Mouse (Mus musculus): ENCODE measurements around the gene Suv39h2.

Gene Suv39h2

DNA sequence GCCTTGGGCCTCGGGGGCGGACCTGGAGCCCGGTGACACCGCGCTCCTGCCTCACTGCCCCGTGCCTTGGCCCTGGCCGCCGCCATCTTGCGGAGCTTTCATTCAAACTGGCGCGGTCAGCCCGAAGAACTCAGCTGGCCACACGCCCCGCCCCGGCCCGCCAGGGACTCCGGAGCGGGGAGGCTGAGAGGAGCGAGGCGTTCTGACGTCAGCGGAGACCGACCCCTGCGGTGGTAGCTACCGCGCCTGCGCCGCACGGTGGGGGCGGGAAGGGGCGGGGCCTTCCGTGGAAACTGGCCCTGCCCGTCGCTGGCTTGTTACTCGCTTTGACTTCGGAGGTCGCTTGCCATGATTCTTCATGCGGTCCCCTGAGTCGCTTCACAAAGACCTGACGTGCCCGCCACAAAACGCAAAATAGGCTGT, at the start of gene Suv39h2:
Gene Suv39h2 (minus strand): TSS at position 171 of the 423 bp plus-strand sequence.
- DNase-seq, result peak; percentile 96

DNA sequence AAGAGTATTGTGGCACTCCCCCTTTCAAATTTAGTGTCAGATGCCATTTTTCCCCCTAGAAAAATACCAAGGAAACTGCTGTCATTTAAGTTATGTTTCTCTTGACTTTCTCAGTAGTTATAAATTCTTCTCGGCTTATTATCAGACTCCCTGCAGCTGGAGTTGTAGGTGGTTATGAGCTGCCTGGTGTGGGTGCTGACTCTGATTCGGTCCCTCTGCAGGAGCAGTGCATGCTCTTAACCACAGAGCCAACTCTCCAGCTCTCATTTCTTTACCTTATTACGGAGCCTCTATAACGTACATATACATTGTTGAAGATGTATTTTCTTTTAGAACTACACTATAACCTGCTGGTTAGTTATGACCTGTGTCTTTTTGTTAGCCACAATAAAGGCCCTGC, 47.7 kb upstream of the Suv39h2 start:
- DNase-seq, result no peak

DNA sequence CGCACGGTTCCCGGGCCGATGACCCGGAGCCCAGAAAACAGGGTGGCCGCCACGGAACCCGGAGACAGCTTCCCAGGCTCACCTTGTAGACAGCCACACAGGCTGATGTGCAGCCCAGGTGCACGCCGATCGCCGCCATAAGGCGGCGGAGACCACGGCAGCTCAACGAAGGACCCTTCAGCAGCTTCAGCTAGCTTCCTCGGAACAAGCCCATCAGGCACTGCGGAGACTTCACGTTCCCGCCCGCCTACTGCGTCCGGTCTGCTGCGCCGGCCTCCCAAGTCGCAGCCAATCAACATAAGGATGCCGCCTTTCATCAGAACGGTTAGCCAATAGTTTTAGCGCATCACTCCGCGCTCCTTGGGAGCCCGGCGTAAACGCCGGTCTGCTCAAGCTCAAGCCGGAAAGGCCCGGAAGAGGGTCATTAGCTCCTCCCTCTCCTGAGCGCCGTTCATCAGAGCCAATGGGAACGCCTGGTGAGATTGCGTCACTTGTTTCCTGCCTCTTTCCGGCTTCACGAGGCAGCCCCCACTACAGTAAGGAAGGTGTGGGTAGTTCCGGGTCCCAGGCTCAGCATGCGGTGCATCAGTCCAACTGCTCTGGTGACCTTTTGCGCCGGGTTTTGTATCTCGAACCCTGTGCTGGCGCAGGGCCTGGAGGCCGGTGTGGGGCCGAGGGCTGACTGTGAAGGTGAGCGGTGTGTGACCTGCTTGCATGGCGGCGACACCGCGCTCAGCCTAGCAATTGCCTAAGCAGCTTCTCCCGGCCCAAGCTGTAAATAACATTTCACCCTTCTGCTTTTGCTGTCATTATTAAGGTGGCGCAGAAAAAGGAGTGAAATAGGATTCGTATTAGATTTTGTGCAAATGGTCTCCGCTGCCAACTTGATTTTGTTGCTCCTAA, 38.0 kb upstream of the Suv39h2 start, which contains the start of the genes Gm45902, Hspa14 and Cdnf:
Gene Gm45902 (minus strand): TSS at position 239 of the 903 bp plus-strand sequence.
Gene Hspa14 (minus strand): TSS at position 263 of the 903 bp plus-strand sequence.
Gene Cdnf (plus strand): TSS at position 479 of the 903 bp plus-strand sequence.
- peak; percentile 99 for DNase-seq

DNA sequence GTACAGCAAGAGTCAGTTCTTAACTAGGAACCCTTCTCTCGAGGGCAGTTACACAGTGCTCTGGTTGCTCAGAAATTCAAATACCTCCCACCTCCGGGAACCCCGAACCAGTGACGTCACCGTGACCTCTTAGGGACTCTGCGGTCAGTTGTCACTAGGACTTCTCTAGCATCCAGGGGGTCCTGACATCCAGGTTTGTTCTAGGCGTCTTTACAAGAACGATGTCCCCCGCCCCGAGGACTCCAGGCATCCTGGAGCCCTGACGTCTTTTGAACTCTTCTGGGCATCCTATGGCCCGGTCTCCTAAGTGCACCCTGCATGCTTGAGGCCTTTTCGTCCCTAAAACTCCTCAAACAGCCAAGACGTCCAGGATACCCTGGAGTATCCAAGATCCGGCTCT, 37.2 kb upstream of the Suv39h2 start:
- DNase-seq, result no peak

DNA sequence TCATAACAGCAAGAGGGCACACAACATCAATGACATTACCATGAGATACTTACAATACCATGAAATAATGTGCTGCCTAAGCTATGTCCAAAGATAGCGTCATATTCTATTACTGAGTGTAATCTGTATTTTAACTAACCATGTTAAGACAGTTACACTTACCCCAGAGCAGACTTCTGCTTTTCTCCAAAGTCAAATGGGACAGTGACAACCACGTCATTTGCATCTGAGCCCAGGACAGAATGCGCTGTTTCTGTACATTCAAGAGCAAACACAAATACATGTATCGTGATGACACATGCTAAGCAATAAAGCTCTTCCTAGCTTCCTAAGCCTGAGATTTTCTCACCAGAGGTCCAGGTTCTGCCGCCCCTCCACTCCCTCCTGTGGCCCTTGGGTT, 26.1 kb upstream of the Suv39h2 start:
- DNase-seq, result no peak

DNA sequence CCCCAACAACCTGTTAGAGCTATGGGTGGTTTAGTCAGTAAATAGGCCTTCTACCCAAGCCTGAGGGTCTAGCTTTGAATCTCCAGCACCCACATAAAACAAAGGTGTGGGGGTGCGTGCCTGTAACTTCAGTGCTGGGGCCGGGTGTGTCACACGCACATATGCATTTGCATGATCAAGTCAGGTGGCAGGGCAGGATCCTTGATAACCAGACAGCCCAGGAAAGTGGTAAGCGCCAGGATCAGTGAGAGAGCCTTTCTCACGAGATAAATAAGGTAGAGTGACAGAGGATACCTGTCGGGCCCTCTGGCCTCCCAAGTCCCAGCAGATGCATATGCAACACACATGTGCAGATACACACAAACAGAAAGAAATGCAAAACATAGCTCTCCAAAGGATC, 24.7 kb upstream of the Suv39h2 start:
- no peak for DNase-seq

DNA sequence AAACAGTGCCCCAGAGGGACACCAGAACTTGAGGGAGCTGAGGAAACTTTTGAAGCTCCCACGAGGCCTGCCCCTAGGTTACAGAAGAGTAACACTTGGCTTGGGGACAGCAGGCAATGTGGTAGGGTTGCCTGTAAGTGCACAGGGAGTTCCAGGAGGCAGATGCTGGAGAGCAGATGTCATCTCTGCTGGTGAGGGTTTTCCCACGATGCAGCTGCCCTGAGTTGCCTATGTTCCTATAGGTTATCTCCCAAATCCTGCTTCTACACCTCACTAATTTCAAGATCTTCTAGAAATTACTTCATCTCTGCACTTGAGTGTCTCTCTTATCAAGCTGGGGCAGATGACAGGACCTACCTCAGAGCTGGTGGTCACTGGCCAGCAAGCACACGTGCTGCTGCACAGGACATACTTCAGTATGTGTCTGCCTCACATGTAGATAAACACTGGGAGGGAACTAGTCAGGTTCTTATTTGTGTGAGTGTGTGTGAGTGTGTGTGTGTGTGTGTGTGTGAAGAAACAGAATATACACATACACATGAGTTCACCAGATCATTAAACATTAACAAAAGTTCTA, 19.1 kb upstream of the Suv39h2 start:
- DNase-seq, result no peak

DNA sequence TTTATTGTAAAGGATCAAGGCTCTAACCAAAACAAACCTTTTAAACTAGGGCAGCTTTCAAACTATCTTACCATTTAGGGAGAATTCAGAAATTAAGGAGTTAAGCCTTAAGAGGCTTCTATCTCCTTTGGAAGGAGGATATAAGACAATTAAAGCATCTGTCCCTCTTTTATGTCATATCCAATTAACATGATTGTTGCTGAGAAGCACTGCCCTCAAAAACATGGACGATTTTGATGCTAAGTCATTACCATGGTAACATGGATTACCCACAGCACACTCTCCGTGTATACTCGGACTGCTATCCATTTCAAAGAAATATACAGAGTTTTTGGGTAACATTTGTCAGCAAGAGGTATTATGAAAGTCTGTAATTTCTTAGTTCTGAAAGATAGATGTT, 15.0 kb upstream of the Suv39h2 start:
- DNase-seq, result no peak

DNA sequence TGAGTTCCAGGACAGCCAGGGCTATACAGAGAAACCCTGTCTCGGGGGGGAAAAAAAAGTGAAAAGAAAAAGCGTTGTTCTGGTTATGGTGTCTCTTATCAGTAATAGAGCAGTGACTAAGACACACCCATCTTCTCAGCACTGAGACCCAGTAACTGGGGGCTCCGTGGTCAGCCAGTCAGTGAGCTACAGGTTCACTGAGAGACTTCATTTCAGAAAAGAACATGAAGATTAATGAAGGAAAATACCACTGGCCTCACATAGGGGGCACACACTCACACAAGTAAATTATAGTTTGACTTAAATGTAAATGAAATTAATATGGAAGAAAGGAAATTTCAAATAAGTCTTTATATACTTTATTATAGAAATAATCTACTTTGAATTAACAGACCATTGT, 5.4 kb upstream of the Suv39h2 start:
- DNase-seq, result no peak

DNA sequence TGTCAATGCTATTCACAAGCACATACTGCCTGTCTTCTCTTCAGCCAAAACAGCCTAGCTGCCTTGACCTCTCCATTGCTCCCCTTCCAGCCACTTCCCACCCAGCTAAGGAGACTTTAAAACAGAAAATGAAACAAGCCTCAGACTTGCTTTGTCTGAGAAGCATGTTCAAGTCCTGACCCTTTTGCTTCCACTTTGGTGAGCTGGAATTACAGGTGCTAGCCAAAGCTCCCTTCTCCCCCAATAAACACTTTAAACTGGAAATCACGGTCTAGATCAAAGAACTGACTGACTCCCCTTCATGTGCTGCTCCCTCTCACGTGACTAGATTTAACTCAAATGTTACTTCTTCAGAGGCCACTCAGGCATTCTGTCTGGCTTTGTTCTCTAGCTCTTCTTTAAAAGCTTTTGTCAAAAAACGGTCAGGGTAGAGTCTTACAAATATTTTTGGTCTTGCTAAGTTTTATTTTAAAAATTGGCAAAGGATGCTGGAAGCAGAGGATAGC, 968 bp upstream of the Suv39h2 start:
- no peak for DNase-seq

DNA sequence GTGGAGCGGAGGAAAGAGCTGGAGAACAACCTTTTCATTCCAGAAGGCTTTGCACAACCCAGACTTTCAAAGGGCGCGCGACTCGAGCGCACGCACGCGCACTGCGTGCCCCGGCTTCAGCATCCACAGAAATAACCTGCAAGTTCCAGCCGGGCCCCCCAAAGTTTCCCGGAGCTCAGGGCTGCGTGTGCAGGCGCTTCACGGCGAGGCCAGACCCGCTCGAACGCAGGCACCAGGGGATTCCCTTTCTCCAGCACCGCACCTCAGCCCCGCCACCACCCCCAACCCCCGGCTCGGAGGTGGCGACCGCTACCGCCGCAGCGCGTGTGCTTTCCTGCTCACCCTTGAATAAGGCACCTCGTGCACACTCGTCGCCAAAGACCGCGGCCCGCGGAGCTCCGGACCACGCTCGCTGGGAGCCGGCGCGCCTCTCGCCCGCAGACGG, 448 bp downstream of the Suv39h2 start:
- peak; percentile 75 for DNase-seq

DNA sequence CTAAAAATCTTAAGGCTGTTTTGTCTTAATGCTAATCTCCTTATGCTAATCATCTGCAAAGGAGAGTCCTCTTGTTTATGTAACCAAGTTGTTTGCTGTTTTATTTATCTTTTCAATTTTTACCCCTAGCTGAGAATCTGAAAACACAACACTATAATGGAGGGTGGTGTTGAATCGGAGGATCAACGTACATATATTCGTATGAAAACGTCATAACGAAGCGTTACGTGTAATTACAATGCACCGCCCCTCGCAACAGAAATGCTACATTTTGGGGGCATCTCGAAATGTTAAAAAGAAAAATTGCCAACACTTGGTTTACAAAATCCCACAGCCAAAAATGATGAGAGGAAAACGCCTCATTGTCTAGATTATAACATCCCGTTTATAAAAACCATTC, 940 bp downstream of the Suv39h2 start:
- DNase-seq, result no peak

DNA sequence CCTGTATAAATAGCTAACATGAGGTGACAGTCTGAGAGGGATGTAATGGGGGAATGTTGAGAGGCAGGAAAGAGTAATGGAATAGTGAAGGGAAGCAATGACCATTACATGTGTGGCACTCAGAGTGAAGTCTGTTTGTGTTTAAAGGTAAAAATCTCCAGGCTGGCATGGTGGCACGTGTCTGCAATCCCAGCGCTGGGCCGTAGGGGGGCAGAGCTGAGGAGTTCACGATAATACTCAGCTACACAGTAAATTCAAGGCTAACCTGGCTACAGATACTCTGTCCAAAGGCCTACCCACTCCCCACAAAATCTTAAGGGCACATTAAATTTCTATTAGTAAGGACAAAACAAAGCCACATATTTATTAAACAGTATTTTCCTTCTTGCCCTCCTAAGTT, 18.2 kb downstream of the Suv39h2 start:
- no peak for DNase-seq

DNA sequence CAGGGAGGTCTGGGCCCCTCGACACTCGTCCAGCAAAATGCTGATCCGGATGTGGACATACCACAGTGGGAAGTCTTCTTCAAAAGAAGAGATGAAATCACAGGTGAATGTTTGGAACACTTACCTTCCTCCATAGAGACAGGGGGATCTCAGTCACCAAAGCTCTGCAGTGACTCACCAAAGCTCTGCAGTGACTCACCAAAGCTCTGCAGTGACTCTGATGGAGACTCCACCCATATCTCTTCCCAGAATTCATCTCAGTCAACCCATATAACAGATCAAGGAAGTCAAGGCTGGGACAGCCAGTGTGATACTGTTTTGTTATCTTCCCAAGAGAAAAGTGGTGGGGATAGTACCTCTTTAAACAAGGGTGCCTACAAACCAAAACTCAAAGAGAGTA, 21.7 kb downstream of the Suv39h2 start:
- no peak for DNase-seq

DNA sequence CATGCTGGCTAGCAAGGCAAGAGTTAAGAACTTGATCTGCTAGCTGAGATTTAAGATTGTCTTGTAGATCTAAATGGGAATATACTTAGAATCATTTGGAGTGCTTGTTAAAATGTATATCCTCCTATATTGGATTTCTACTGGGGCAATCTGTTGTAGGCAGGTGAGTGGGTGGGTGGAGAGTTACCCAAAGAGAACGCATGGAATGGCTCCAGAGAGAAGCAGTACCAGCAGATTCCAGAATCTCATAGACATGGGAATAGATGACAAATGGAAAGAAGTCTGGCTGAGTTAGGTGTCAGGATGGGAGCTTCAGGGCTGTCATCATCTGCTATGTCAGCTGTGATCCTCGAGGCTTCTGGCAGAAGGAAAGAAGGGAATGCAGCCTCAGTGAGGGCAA, 25.4 kb downstream of the Suv39h2 start:
- DNase-seq, result peak; percentile 68

DNA sequence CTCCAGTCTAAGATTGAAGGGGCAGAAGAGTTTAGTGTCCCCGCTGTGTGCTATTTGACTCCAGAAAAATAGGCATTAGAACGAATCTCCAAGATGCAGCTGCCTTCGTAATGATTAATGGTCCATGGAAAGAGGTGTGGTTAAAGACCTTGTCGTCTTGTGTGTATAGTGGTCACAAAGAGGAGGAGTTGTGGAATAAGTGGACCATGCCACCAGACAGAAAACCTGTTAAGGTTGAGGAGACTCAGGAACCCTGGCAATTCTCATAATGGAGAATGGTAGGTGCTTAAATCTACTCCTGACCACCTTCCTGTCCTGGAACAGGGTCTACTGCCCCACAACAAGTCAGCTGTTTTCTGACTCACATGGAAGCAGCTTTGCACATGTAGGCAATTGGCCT, 28.8 kb downstream of the Suv39h2 start:
- no peak for DNase-seq

DNA sequence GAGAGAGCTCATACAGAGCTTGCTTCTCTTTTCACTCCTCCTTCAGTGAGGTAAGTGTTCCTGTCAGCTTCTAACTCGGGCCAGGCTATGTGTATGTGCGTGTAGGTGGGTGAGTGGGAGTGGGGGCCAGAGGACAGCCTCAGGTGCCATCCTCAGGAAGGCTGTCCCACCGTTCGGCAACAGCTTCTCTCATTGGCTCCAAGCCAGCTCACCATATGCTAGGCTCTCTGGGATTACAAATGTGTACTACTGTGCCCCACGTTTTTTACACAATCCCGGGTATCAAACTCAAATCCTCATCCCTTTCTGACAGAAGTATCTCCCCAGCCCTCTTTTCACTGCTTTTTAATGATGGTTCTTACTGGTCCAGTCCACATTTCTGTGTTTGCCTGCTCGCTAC, 30.6 kb downstream of the Suv39h2 start:
- peak; percentile 15 for DNase-seq

DNA sequence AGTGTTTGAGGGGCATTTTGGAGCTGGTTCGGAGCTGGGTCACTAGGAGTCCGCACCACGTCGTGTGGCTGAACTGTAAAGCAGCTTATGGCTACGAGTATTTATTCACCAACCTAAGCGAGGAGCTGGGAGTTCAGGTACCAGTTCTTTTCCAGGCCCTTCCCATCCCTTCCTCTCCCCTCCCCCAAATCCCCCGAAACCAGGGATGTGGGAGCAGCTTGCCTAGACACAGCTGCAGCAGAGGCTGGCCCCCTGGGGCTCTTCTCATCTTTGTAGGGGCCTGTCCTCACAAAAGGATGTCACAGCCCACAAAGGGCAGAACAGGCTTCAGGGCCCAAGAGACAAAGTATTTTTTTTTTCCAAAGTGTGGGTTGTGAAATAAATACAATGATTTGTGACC, 36.9 kb downstream of the Suv39h2 start:
- no peak for DNase-seq

DNA sequence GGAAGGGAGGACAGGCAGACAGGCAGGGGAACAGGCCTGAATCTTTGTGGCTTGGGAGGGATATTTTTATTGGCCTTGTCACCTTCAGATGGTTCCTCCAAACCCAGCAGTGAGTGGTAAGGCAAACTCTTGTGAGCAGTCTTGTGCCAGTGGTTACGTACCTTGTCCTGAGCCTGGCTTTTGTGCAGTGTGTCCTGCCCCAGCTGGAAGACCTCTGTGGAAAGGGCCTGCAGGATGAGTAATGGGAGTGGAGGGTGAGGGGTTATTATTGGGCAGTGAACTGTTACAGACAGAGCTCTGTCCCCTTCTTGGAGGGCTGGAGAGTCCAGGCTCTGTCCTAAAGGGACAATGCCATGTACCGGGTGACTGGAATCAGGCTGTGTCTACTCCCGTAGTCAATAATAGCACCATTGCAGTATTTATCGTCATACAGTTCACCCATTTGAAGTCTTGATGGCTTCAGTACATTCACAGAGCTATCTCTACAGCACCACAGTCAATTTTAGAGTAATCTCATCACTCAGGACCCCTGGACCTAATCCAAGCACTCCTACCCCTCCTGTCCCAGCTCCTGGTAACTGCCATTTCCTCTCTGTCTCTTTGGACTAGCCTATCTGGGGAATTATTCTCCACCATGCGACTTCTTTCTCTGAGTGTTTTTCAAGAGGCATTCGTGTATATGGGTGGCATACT, 39.3 kb downstream of the Suv39h2 start:
- no peak for DNase-seq

DNA sequence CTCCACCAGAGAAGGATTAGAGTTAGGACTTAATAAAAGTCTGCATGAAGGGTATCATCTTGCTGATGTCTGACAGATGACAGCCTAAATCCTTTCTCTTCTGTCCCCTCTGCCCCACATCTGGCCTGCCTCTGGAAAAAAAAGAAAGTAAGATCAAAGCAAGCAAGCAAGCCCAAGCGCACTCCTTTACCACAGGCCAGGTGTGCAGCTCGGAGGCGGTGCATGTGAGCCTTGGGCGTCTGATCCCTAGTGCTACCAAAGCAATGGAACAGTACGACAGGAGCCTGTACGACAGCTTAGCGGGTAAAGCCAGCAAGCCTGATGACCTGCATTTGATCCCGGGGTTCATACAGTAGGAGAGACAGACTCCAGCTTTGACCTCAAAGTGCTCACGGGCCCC, 43.9 kb downstream of the Suv39h2 start:
- DNase-seq, result no peak

DNA sequence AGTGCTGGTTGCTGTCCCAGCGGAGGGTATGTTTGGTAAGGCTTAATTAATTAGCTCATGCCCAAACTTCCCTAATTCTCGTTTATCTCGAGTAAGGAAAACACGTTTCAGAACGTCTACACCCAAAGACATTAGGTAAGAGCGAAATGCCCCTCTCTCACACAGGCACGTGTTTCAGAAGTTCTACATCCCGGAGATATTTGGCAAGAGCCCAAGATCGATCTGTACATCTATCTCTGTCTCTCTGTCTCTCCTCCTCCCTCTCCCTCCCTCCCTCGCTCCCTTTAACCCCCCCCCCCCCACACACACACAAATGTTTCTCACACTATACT, 50.3 kb downstream of the Suv39h2 start:
- no peak for DNase-seq

DNA sequence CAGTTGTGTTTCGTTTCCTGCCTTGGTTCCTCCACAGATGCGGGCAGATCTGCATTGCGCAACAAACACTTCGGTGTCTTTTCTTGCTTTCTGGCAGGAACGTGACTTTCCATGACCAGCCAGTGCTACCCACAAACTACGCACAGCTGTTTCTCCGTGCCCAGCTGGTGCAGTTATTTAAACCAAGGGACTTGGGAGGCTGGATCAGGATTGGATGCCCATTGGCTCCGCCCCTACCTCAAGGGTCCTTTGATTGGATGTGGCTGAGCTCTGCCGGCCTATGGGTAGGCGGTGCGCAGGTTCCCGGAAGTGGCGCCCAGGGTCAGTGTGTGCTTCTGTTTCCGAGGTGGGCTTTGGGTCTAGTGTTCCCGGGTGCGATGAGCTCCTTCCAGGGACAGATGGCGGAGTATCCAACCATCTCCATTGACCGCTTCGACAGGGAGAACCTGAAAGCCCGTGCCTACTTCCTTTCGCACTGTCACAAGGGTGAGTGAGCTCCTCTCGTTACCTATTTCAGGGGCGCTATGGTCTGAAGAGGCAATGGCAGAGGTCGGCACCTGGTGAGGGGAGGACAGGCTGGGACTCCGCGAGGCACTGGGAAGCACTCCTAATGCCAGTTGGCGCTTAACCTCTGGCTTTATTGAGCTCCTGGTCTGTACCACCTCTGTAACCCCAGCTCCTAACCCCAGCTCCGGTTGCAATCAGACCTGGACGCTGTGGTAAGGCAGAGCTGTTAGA, 50.8 kb downstream of the Suv39h2 start, which contains the start of gene Dclre1c:
Gene Dclre1c (plus strand): TSS at position 291 of the 738 bp plus-strand sequence.
- DNase-seq, result peak; percentile 94

DNA sequence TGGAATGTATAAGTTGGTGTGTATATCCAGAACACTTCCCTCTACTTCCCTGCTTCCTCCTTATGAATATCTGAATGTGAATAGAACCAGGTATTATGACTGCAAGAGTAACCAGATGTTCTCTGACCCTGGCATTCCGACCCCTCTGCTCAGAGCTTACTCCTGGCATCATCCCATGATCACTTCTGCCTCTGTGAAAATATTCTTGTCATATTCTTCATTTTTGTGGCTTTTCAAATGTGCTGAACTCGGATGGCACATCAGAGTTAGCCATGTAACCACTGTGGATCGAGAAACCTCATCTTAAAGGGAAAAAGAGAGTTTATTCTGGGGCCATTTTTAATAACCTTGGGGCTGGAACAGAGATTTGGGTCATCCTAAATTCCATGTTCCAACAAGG, 52.3 kb downstream of the Suv39h2 start, which contains the start of gene Meig1:
Gene Meig1 (minus strand): TSS at position 101 of the 400 bp plus-strand sequence.
- DNase-seq, result no peak
